Mouse (Mus musculus) lung, postnatal 36 days (tissue): ENCODE measurements around the gene Wdr4.
"Not testable (repeated sequence)": the region's sequence is repeated elsewhere in the genome, so short reads cannot be mapped to it uniquely, and the experiment has no call there.

Source experiments
- DNase-seq: peaks from one replicate; pipeline ENCODE4 v3.0.0; 2022; ENCODE audit warnings: mixed read lengths

Gene Wdr4

GRCm38 (mm10) chr17:31535358-31535757 lies 15.6 kb upstream of the Wdr4 start:
- no peak for DNase-seq

DNA sequence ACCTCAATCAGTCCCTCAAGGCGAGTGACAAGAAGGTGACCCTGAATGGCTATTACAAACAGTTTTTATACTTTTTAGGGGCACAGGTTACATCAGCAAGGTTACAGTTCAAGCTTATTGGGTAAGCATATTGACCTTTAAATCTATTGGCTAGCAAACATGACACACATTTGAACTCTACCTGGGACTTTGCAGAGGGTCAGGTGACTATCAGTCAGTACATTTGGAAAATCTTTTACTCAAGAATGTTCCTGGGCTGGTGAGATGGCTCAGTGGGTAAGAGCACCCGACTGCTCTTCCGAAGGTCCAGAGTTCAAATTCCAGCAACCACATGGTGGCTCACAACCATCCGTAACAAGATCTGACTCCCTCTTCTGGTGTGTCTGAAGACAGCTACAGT lies 12.6 kb upstream of the Wdr4 start:
- DNase-seq: not testable (repeated sequence)

- no peak for DNase-seq
These were observed 11.8 kb upstream of the Wdr4 start for GRCm38 (mm10) chr17:31531441-31532158.

- DNase-seq: peak; percentile 77
These were observed 9.5 kb upstream of the Wdr4 start for GRCm38 (mm10) chr17:31529314-31529713.

- DNase-seq: no peak
These were observed 6.0 kb upstream of the Wdr4 start for GRCm38 (mm10) chr17:31525816-31526215.

- DNase-seq: no peak
These were observed 5.3 kb upstream of the Wdr4 start for GRCm38 (mm10) chr17:31525114-31525513.

GRCm38 (mm10) chr17:31521948-31522347 lies 2.2 kb upstream of the Wdr4 start:
- DNase-seq: no peak

DNA sequence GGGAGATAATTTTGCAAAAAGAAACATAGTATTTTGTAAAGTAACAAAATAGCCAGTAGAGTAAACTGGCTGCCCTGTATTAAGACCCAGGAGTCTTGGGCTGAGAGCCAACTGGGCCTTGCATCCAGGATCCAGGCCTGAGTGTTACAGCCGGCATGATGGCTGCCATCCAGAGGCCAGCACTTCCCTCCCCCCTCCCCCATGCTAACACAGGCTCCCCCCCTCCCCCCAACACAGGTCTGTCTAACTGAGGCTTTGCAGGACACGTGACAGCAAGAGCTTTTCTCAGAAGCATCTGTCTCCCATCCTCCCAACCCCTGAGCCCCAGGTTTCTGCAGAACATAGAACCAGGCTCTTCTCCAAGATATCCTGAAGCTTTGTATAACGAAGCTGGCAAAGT lies 1.1 kb upstream of the Wdr4 start:
- DNase-seq: peak; percentile 66

- no peak for DNase-seq
These were observed 335 bp downstream of the Wdr4 start for GRCm38 (mm10) chr17:31519344-31519945.

DNA sequence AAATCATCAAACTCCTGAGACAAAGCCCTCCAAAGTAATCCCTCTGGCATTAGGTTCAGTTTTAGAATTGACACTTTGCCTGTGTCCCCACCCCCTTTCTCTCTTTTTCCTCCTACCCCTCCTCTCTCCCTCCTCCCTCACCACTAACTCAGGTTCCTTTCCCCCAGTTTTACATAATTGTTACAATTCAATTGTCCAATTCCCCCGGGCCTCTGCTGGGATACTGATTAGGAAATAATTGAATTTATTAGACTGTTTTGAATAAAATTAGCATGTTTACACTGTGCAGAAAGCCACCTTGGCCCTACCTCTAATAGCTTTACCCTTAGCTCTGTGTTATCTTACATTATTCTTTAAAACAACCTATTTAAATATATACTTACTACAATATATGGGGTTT lies 5.1 kb downstream of the Wdr4 start:
- no peak for DNase-seq

- no peak for DNase-seq
These were observed 7.2 kb downstream of the Wdr4 start for GRCm38 (mm10) chr17:31512593-31512992.

DNA sequence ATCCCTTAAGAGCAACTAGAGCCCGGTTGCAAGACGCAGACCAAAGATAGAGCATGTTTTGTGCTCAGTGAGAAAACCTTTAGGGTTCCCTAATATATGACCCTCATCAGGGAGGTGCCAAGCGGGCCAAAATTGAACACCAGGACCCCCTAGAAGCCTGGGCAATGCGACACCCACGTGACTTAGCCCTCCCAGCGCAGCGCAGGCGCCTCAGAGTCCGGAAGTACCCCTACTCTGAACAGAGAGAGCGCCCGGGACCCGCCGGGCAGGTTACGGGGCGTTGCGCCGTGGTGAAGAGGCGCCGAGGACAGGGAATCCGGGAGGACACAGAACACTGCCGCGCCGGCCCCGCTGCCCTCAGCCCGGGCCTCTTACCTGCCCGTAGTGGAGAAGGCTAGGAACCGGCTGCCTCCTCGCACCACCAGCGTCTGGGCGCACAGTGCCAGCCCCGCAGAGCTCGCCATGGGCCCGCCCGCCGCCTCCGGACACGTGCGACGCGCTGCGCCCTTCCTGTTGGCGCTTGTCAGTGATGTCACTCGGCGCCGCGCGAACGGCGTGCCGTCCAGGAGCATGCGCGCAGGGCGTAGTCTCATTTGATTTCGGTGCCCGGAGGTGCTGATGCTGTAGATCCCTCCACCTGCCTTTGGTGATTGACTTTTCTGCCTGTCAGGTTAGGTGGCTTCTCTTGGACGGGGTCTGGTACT lies 7.8 kb downstream of the Wdr4 start:
- DNase-seq: peak; percentile 89

DNA sequence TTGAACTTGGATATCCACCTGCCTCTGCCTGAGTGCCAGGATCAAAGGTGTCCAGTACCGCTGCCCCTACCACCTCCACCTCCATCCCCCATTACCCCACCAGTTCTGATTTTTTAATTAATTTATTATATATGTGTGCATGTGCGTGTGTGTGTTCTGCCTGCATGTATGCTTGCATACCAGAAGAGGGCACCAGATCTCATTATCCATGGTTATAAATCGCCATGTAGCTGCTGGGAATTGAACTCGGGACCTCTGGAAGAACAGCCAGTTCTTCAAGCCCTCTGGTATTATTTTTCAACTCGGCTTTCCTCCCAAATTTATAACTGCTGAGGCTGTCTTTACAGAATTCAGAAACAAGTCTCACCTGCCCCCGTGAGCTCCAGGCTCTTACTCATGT lies 8.8 kb downstream of the Wdr4 start:
- no peak for DNase-seq

DNA sequence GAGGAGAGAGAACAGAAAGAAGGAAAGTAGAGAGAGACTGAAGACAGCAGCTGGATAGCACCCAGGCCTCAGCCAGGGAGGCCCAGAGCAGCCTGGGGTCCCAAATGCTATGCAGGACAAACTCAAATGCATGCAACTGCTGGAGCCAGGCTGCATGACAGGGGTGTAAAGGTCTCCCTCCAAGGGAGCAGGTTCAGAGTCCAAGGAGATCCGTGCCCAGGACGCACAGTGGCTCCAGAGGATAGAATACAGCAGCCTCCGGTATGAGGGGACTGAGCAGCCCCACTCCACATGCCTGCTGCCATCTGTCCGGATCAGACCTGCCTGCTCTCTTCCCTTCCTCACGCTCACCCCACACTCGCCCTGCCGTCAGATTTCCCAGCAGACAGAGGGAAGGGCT lies 13.5 kb downstream of the Wdr4 start:
- DNase-seq: no peak

- no peak for DNase-seq
These were observed 14.8 kb downstream of the Wdr4 start for GRCm38 (mm10) chr17:31505013-31505412.

- no peak for DNase-seq
These were observed 15.8 kb downstream of the Wdr4 start for GRCm38 (mm10) chr17:31503936-31504335.

DNA sequence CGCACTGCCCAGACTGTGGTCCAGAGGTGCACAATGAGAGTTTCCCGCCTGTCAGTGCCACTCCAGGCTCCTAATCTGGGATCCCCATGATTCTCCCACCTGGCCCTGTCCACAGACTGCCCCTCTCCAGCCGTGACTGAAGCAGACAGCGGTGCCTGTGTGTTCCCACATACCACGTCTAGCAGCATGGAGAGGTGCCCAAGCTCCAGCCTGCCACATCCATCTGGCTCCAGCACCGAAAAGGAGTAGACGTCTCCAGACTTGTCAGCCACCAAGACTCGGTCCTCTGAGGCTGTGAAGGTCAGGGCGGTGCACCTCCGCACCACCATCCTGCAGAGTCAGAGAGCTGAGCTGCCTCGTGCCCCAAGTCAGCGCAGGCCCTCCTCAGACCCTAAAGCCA lies 16.4 kb downstream of the Wdr4 start:
- no peak for DNase-seq

DNA sequence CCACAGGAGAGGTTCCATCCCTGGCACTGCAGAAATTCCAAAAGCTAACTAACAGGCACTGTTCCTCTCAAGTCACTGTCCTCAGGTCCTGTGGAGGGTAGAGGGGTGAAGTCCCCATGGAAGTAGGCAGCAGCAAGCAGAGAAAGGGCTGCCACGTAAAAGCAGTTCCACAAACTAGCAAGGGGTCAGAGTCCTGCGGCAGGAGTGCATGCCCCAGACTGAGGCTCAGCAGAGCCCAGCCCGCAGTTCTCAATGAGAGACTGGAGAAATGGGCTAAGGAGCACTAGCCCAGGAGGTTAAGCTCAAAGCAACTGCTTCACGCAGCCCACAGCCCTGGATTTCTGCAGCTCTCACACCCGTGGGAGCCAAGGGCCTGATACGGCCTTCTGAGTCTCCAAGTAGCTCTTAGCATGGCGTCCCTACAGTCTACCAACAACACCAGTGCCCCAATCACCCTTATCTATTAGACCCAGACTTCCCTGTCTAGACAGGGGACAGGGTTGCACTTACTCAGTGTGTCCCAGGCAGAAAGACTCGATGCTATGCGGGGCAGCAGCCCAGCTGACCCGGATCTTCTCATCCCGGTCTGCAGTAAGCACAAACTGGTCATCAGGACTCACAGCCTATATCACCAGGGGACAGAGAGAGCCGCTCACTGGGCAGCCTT lies 17.4 kb downstream of the Wdr4 start:
- DNase-seq: no peak

GRCm38 (mm10) chr17:31500908-31501307 lies 18.9 kb downstream of the Wdr4 start:
- DNase-seq: no peak

- DNase-seq: peak; percentile 66
These were observed 19.4 kb downstream of the Wdr4 start for GRCm38 (mm10) chr17:31500416-31500815.

- no peak for DNase-seq
These were observed 20.1 kb downstream of the Wdr4 start for GRCm38 (mm10) chr17:31499725-31500124.

GRCm38 (mm10) chr17:31497726-31498125 lies 22.1 kb downstream of the Wdr4 start:
- DNase-seq: no peak

GRCm38 (mm10) chr17:31494989-31495388 lies 24.8 kb downstream of the Wdr4 start:
- no peak for DNase-seq

DNA sequence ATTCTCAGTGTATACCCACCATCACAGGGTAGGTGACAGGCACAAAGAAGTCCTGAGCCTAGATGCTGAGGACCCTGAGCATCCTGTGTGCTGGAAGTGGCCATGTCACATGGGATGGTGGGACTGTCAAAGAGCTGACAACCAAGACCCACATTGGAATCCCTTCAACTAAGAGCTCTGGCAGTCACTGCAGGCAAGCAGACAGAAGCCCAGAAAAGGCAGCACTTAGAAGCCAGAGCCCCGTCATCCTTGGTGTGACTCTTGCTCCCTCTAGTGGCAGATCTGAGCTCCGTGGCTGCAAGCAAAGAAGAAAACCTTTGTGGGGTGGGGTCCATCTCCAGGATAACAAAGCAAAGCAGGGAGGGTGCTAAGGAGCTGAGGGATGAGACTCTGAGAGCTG lies 27.4 kb downstream of the Wdr4 start:
- DNase-seq: peak; percentile 89
